Mouse (Mus musculus) embryo, embryonic 9.5 days (tissue): ENCODE measurements at regions not wholly inside any gene's neighbourhood (a gene's known extent, or its start where the extent isn't known, plus 50 kb on each side); places are given as distances from the start of the nearest gene placed in this dataset.

Experiments
- DNase-seq: peaks from one replicate; pipeline ENCODE4 v3.0.0-alpha.2; 2017; ENCODE audit errors: extremely low spot score

GRCm38 (mm10) chr3:147180711-147181110, 328.5 kb downstream of the Ttll7 start:
- no peak for DNase-seq

GRCm38 (mm10) chr3:147181501-147182365, 329.6 kb downstream of the Ttll7 start:
- DNase-seq: peak; percentile 66

GRCm38 (mm10) chr3:147182366-147182875, 330.3 kb downstream of the Ttll7 start:
- DNase-seq: no peak

GRCm38 (mm10) chr3:147183656-147184290, 331.6 kb downstream of the Ttll7 start:
- no peak for DNase-seq

- no peak for DNase-seq
These were observed 337.6 kb downstream of the Ttll7 start for GRCm38 (mm10) chr3:147189737-147190136.

GRCm38 (mm10) chr3:147196626-147197025, 344.5 kb downstream of the Ttll7 start:
- no peak for DNase-seq

- DNase-seq: peak; percentile 25
These were observed 345.0 kb downstream of the Ttll7 start for GRCm38 (mm10) chr3:147197215-147197614.

GRCm38 (mm10) chr3:147211127-147211940, 359.2 kb downstream of the Ttll7 start:
- DNase-seq: no peak

- no peak for DNase-seq
These were observed 376.5 kb downstream of the Ttll7 start for GRCm38 (mm10) chr3:147228663-147229062.

- DNase-seq: no peak
These were observed 378.4 kb downstream of the Ttll7 start for GRCm38 (mm10) chr3:147230594-147230993.

GRCm38 (mm10) chr3:147238398-147238797, 386.2 kb downstream of the Ttll7 start:
- DNase-seq: no peak

GRCm38 (mm10) chr3:147240651-147241050, 388.5 kb downstream of the Ttll7 start:
- peak; percentile 9 for DNase-seq

GRCm38 (mm10) chr3:147244911-147245430, 392.8 kb downstream of the Ttll7 start:
- DNase-seq: no peak

- DNase-seq: no peak
These were observed 394.0 kb downstream of the Ttll7 start for GRCm38 (mm10) chr3:147246141-147246540.

- DNase-seq: no peak
These were observed 397.3 kb downstream of the Ttll7 start for GRCm38 (mm10) chr3:147249466-147249865.

- DNase-seq: no peak
These were observed 397.7 kb downstream of the Ttll7 start for GRCm38 (mm10) chr3:147249906-147250305.

GRCm38 (mm10) chr3:147252226-147252788, 400.1 kb downstream of the Ttll7 start:
- DNase-seq: no peak

- no peak for DNase-seq
These were observed 400.6 kb downstream of the Ttll7 start for GRCm38 (mm10) chr3:147252812-147253211.

GRCm38 (mm10) chr3:147254454-147254853, 402.3 kb downstream of the Ttll7 start:
- DNase-seq: no peak

GRCm38 (mm10) chr3:147260958-147261595, 408.9 kb downstream of the Ttll7 start:
- no peak for DNase-seq

- no peak for DNase-seq
These were observed 414.4 kb downstream of the Ttll7 start for GRCm38 (mm10) chr3:147266556-147266955.
